In the genomic region with DNA sequence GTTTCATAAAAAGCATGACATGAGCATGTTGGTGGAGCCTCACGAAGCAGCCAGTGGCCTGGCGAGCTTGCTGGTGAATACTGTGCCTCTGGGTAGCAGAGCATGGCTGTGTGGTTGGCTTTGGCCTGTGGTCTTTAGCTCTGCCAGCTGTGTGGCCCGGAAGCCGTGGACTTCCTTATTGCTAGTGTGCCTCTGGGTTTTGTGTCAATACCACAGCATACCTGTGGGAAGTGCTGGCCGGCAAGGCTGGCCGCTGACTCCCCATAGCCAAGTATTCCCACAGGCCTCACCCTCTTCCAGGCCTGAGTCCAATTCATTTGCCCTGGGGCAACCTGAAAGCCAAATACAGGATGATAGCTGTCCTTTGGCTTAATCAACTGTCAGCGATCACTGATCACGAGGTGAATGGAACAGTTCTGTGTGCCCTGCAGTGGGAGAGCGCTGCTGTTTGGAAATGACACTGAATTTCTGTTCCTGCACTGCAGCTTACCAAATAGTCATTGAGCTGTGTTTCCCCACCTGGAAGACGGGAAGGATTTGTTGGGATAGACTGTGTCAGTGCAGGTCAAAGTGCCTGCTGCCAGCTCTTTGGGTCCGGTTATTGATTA, we compare ENCODE assay signal across 15 mouse cellular contexts. TPM values are rescaled to one million over a fixed set of nuclear protein-coding genes. Genes with fewer than 3 reads are reported as not detected.
DNase-seq lines count a peak whose midpoint lies in the region; ATAC-seq lines count a peak whose summit lies in the region.
"Had no signal": no experiment of that assay in that cellular context is flagged by ENCODE, and none has a peak within 500 bp of the region (broad histone marks: within the 10 kb centered on the region; RNA-seq: fewer than 3 reads in every experiment).

No protein-coding gene starts in this region.

- ATAC-seq in hindbrain, embryonic 12.5 days (ENCODE audit: low FRiP score): no peak
- ATAC-seq in hindbrain, embryonic 14.5 days (ENCODE audit: low FRiP score): no peak
- ATAC-seq in common myeloid progenitor, adult 5-6 weeks (replicated peaks; ENCODE audit: low read depth, poor library complexity, severe bottlenecking): peak; percentile 94
- peak; percentile 78 for ATAC-seq in megakaryocyte, adult 5-6 weeks (ENCODE audit: poor library complexity, severe bottlenecking)

- H3K9ac ChIP-seq in hindbrain, embryonic 12.5 days: no peak overlapping the region
- H3K9ac ChIP-seq in hindbrain, embryonic 14.5 days: no peak overlapping the region
- H3K9ac ChIP-seq: heart, embryonic 15.5 days had no signal

- 82% methylated on average over 11 of the region's 11 CpGs for WGBS in hindbrain, embryonic 12.5 days
- WGBS in hindbrain, embryonic 14.5 days: 82% methylated on average over 11 of the region's 11 CpGs

- H3K27ac ChIP-seq in hindbrain, embryonic 12.5 days: peak overlapping the region; percentile 1; the same call in 1 of the 2 replicates
- no peak overlapping the region for H3K27ac ChIP-seq in hindbrain, embryonic 14.5 days
- H3K27ac ChIP-seq: heart, embryonic 15.5 days had no signal

- H3K4me2 ChIP-seq in hindbrain, embryonic 12.5 days (replicated peaks): no peak overlapping the region
- H3K4me2 ChIP-seq in hindbrain, embryonic 14.5 days (replicated peaks): no peak overlapping the region
- H3K4me2 ChIP-seq: heart, embryonic 15.5 days had no signal

- peaks cover 6% of the 10 kb centered on the region; the same call in 1 of the 2 replicates for H3K4me1 ChIP-seq in hindbrain, embryonic 12.5 days
- H3K4me1 ChIP-seq in hindbrain, embryonic 14.5 days (replicated peaks; ENCODE audit: control insufficient read depth, insufficient read depth, low read length): peaks cover 7% of the 10 kb centered on the region
- H3K4me1 ChIP-seq: heart, embryonic 15.5 days had no signal

- H3K4me3 ChIP-seq in hindbrain, embryonic 12.5 days: no peak overlapping the region
- H3K4me3 ChIP-seq in hindbrain, embryonic 14.5 days (replicated peaks; ENCODE audit: low read length): no peak overlapping the region
- H3K4me3 ChIP-seq: heart, embryonic 15.5 days had no signal

- DNase-seq in hindbrain, embryonic 14.5 days (ENCODE audit: low spot score): no peak
- peak; percentile 83 for DNase-seq in 3134 (ENCODE audit: extremely low read depth, insufficient read length, low spot score)
- no peak for DNase-seq in frontal cortex, postnatal 14 days (ENCODE audit: low spot score in 2 of 2)
- DNase-seq in gastrocnemius, adult 8-10 months (ENCODE audit: low spot score in 2 of 2): no peak
- DNase-seq in adipocyte (ENCODE audit: low spot score): no peak
- DNase-seq: adrenal gland, postnatal 36 days; cerebellum, adult 11 months; gastrocnemius, postnatal 14 days; kidney, postnatal 25 days; thymus, postnatal 14 days had no signal

- H3K27me3 ChIP-seq in hindbrain, embryonic 12.5 days: no peaks in the 10 kb centered on the region
- no peaks in the 10 kb centered on the region for H3K27me3 ChIP-seq in hindbrain, embryonic 14.5 days (ENCODE audit: control insufficient read depth, insufficient read depth, low read length)
- H3K27me3 ChIP-seq: heart, embryonic 15.5 days had no signal

- no peaks in the 10 kb centered on the region for H3K9me3 ChIP-seq in hindbrain, embryonic 12.5 days (replicated peaks)
- H3K9me3 ChIP-seq in hindbrain, embryonic 14.5 days (ENCODE audit: control insufficient read depth, low read length): no peaks in the 10 kb centered on the region
- H3K9me3 ChIP-seq: heart, embryonic 15.5 days had no signal

- no peaks in the 10 kb centered on the region for H3K36me3 ChIP-seq in hindbrain, embryonic 12.5 days
- no peaks in the 10 kb centered on the region for H3K36me3 ChIP-seq in hindbrain, embryonic 14.5 days (replicated peaks; ENCODE audit: control insufficient read depth, insufficient read depth)
- H3K36me3 ChIP-seq: heart, embryonic 15.5 days had no signal

RNA-seq across cellular contexts. Expression of gene F2rl1, which starts 29.0 kb away (rescaled TPM):
- 0.21 and 0.25 TPM in 2 replicates for polyA plus RNA-seq in hindbrain, embryonic 12.5 days (2016; fragmentation: Nextera tagmentation; extraction: Ambion mirVana)
- not detected in 2 replicates for polyA plus RNA-seq in hindbrain, embryonic 14.5 days (2014; fragmentation: Nextera tagmentation; extraction: Ambion mirVana)
- 0.10 and 0.78 TPM in 2 replicates for total RNA-seq in common myeloid progenitor, adult 5-6 weeks (2017)
- total RNA-seq in megakaryocyte, adult 5-6 weeks (2015): 0.14 TPM in 1 of 2 replicates, not detected in the other
- 0.33 and 0.61 TPM in 2 replicates for total RNA-seq in megakaryocyte, adult 5-6 weeks (2017)
- under 1 TPM; 0.13 to 0.99 (median 0.24) TPM for total RNA-seq in gastrocnemius, adult 8-10 months (2022)
- polyA plus RNA-seq: forebrain, embryonic 11.5 days had no signal

Comparison
In these comparisons a context has a peak if more than half of its experiments do, and no peak if none do; other contexts are left out.
1. ATAC-seq: peak in common myeloid progenitor, adult 5-6 weeks (single experiment) and megakaryocyte, adult 5-6 weeks (single experiment); none in hindbrain, embryonic 12.5 days (single experiment) and hindbrain, embryonic 14.5 days (single experiment).